ENCODE assay signal across 26 mouse cellular contexts in the genomic region with DNA sequence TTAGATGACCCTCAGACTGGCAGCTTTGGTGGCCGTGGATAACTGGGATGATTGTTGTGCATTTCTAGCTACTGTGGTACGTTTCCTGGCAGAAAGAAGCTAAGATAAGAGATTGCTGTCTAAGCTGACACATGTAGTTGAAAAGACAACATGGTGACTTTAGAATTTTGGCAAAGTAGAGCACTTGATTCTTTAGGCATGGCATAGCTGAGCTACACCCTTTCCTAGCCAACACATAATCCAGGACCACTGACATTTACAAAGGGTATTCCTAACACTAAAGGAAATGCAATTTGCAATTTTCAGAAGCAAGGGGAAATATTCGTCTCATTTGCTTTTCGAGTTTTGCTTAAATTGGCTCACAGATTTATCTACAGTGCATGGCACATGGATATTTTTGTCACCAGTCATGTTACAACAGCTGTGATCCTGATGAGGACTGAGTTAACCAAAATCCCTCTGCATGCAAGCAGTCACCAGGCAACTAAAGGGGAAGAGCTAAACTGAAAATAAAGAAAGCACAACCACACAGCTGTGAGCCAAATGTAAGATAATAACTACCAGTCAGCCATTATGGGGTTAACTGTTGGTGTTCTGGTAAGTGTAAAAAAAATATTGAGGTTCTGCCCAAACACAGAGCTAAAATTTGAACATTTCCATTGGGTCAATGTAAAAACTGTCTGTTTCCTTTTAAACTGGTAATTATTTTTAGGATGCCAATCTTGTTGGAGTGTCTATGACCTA.
DNase-seq lines count a peak whose midpoint lies in the region; ATAC-seq and TF ChIP-seq lines count a peak whose summit lies in the region.
"Had no signal": no experiment of that assay in that cellular context is flagged by ENCODE, and none has a peak within 500 bp of the region (broad histone marks: within the 10 kb centered on the region; RNA-seq: fewer than 3 reads in every experiment).

No protein-coding gene starts in this region.

- DNase-seq in embryonic facial prominence, embryonic 11.5 days (ENCODE audit: low spot score): peak; percentile 8
- no peak for DNase-seq in embryonic facial prominence, embryonic 10.5 days (ENCODE audit: low spot score)
- DNase-seq in frontal cortex, adult 2 months (ENCODE audit: extremely low spot score in 1 of 2, low spot score in 1 of 2): peak; percentile 2 to 17
- no peak for DNase-seq in frontal cortex, postnatal 10 days (ENCODE audit: low spot score in 2 of 2)
- DNase-seq in lung, embryonic 14.5 days: peak; percentile 59
- no peak for DNase-seq in lung, adult 2 months
- DNase-seq in brain, embryonic 18.5 days (ENCODE audit: low read depth, low spot score): peak; percentile 8
- DNase-seq: adrenal gland, adult 2 months; cerebellum, adult 11-12 months; cerebellum, adult 9-11 months; gastrocnemius, postnatal 10 days; heart, postnatal 10 days; kidney, adult 11 months; kidney, postnatal 14 days; liver, postnatal 0 days; lung, postnatal 4 days; thymus, postnatal 25 days had no signal

- no peak overlapping the region for H3K27ac ChIP-seq in embryonic facial prominence, embryonic 11.5 days (replicated peaks; ENCODE audit: low read depth, low read length)
- H3K27ac ChIP-seq in embryonic facial prominence, embryonic 10.5 days (replicated peaks): no peak overlapping the region
- H3K27ac ChIP-seq in lung, embryonic 14.5 days (ENCODE audit: low read depth): peak overlapping the region; percentile 70
- H3K27ac ChIP-seq: heart, embryonic 13.5 days; hindbrain, embryonic 14.5 days; liver, embryonic 12.5 days; midbrain, embryonic 12.5 days; neural tube, embryonic 13.5 days had no signal

- TF ChIP-seq CTCF in lung, embryonic 14.5 days (IDR thresholded peaks at IDR 0.05; ENCODE audit: low read depth): no peak
- no peak for TF ChIP-seq CTCF in lung, adult 2 months (IDR thresholded peaks at IDR 0.05; ENCODE audit: insufficient read depth, low read length)

- no peaks in the 10 kb centered on the region for H3K9me3 ChIP-seq in embryonic facial prominence, embryonic 11.5 days (replicated peaks; ENCODE audit: control insufficient read depth, low read length)
- no peaks in the 10 kb centered on the region for H3K9me3 ChIP-seq in embryonic facial prominence, embryonic 10.5 days
- H3K9me3 ChIP-seq in lung, embryonic 14.5 days (ENCODE audit: low read depth, low read length): no peaks in the 10 kb centered on the region
- H3K9me3 ChIP-seq: heart, embryonic 13.5 days; liver, embryonic 12.5 days; megakaryocyte, embryonic 14.5 days; midbrain, embryonic 12.5 days; neural tube, embryonic 13.5 days had no signal

- no peak overlapping the region for H3K4me3 ChIP-seq in embryonic facial prominence, embryonic 11.5 days (ENCODE audit: low read depth, low read length)
- no peak overlapping the region for H3K4me3 ChIP-seq in embryonic facial prominence, embryonic 10.5 days
- H3K4me3 ChIP-seq in lung, embryonic 14.5 days (ENCODE audit: low read depth, low read length): no peak overlapping the region
- no peak overlapping the region for H3K4me3 ChIP-seq in lung, adult 2 months (replicated peaks; ENCODE audit: extremely low read depth, low read depth, low read length)
- H3K4me3 ChIP-seq: heart, embryonic 13.5 days; liver, embryonic 12.5 days; megakaryocyte, embryonic 14.5 days; midbrain, embryonic 12.5 days; neural tube, embryonic 13.5 days had no signal

- TF ChIP-seq POLR2A in lung, adult 2 months (IDR thresholded peaks at IDR 0.05; ENCODE audit: borderline replicate concordance, extremely low read depth, low read depth, low read length): no peak

- no peak for ATAC-seq in embryonic facial prominence, embryonic 11.5 days (replicated peaks; ENCODE audit: insufficient number of reproducible peaks, low FRiP score, low TSS enrichment, low read depth)
- 0 out of 2 replicates have a peak, but pooled peaks have one; percentile 35 for ATAC-seq in lung, embryonic 14.5 days (ENCODE audit: insufficient read depth)
- ATAC-seq in inflammation-experienced regulatory T-cells, adult 6 months: no peak
- ATAC-seq: activated CD4-positive, CD25-positive, alpha-beta regulatory T cell, adult 4 months; liver, embryonic 12.5 days; liver, postnatal 0 days had no signal

- H3K27me3 ChIP-seq in embryonic facial prominence, embryonic 11.5 days (ENCODE audit: control insufficient read depth, insufficient read depth, low read length): no peaks in the 10 kb centered on the region
- no peaks in the 10 kb centered on the region for H3K27me3 ChIP-seq in embryonic facial prominence, embryonic 10.5 days (replicated peaks; ENCODE audit: low read depth, poor library complexity, severe bottlenecking)
- H3K27me3 ChIP-seq in lung, embryonic 14.5 days (ENCODE audit: insufficient read depth, low read length): no peaks in the 10 kb centered on the region
- H3K27me3 ChIP-seq: CH12.LX; heart, embryonic 13.5 days; liver, embryonic 12.5 days; megakaryocyte, embryonic 14.5 days; midbrain, embryonic 12.5 days; neural tube, embryonic 13.5 days had no signal

- 70% methylated on average over 4 of the region's 4 CpGs for WGBS in embryonic facial prominence, embryonic 11.5 days
- 82% methylated on average over 4 of the region's 4 CpGs for WGBS in embryonic facial prominence, embryonic 10.5 days
- WGBS in lung, embryonic 14.5 days: 41% methylated on average over 4 of the region's 4 CpGs
- 53% methylated on average over 4 of the region's 4 CpGs for WGBS in lung, adult 2 months

- no peak overlapping the region for H3K9ac ChIP-seq in embryonic facial prominence, embryonic 11.5 days (replicated peaks; ENCODE audit: low read length)
- no peak overlapping the region for H3K9ac ChIP-seq in lung, embryonic 14.5 days
- H3K9ac ChIP-seq: heart, embryonic 13.5 days; hindbrain, embryonic 14.5 days; liver, embryonic 12.5 days; liver, postnatal 0 days; midbrain, embryonic 12.5 days; neural tube, embryonic 13.5 days had no signal

- H3K36me3 ChIP-seq in embryonic facial prominence, embryonic 11.5 days (replicated peaks; ENCODE audit: control insufficient read depth, insufficient read depth, low read depth, low read length): no peaks in the 10 kb centered on the region
- H3K36me3 ChIP-seq in embryonic facial prominence, embryonic 10.5 days (replicated peaks): no peaks in the 10 kb centered on the region
- no peaks in the 10 kb centered on the region for H3K36me3 ChIP-seq in lung, embryonic 14.5 days (ENCODE audit: insufficient read depth)
- H3K36me3 ChIP-seq: heart, embryonic 13.5 days; liver, embryonic 12.5 days; midbrain, embryonic 12.5 days; neural tube, embryonic 13.5 days had no signal

- no peaks in the 10 kb centered on the region for H3K4me1 ChIP-seq in embryonic facial prominence, embryonic 11.5 days (ENCODE audit: control insufficient read depth, insufficient read depth, low read length)
- no peaks in the 10 kb centered on the region for H3K4me1 ChIP-seq in embryonic facial prominence, embryonic 10.5 days
- H3K4me1 ChIP-seq in lung, embryonic 14.5 days (ENCODE audit: insufficient read depth): peaks cover 8% of the 10 kb centered on the region; the same call in 1 of the 2 replicates
- H3K4me1 ChIP-seq in lung, adult 2 months (ENCODE audit: control insufficient read depth, insufficient read depth, low read length): no peaks in the 10 kb centered on the region
- H3K4me1 ChIP-seq: heart, embryonic 13.5 days; liver, embryonic 12.5 days; megakaryocyte, embryonic 14.5 days; midbrain, embryonic 12.5 days; neural tube, embryonic 13.5 days had no signal

- H3K4me2 ChIP-seq in embryonic facial prominence, embryonic 11.5 days (ENCODE audit: low read depth, low read length): no peak overlapping the region
- H3K4me2 ChIP-seq in lung, embryonic 14.5 days: no peak overlapping the region
- H3K4me2 ChIP-seq: heart, embryonic 13.5 days; hindbrain, embryonic 14.5 days; liver, embryonic 12.5 days; midbrain, embryonic 12.5 days; neural tube, embryonic 13.5 days had no signal

Comparison
In these comparisons a context has a peak if more than half of its experiments do, and no peak if none do; other contexts are left out.
1. DNase-seq: peak in embryonic facial prominence, embryonic 11.5 days (single experiment), frontal cortex, adult 2 months (2 of 2), lung, embryonic 14.5 days (single experiment) and brain, embryonic 18.5 days (single experiment); none in embryonic facial prominence, embryonic 10.5 days (single experiment), frontal cortex, postnatal 10 days (0 of 2) and lung, adult 2 months (single experiment).